Mouse (Mus musculus): Measurements from ENCODE around the gene Cacnb3. TPM values are rescaled to one million over a fixed set of nuclear protein-coding genes. Genes with fewer than 3 reads are reported as not detected.

The Cacnb3 gene
- total RNA-seq, 2 experiments from 2014 or later, result 273 to 276 TPM

GRCm38 (mm10) chr15:98632921-98633320 lies 2.3 kb downstream of the Cacnb3 start:
- peak in 1 of 2 experiments; percentile 11 for DNase-seq (ENCODE audit: low spot score in 2 of 2)
- intact Hi-C loops (cut with DNase I), result no loop called here

- intact Hi-C loops (cut with DNase I), result no loop called here
- DNase-seq (ENCODE audit: low spot score in 2 of 2), result peak in 1 of 2 experiments; percentile 44
Observed at GRCm38 (mm10) chr15:98633822-98634470, 3.3 kb downstream of the Cacnb3 start.

GRCm38 (mm10) chr15:98634541-98635081 lies 4.0 kb downstream of the Cacnb3 start:
- intact Hi-C loops (cut with DNase I), result no loop called here
- DNase-seq (ENCODE audit: low spot score in 2 of 2), result peak; percentile 85 to 87

GRCm38 (mm10) chr15:98635291-98635841 lies 4.7 kb downstream of the Cacnb3 start:
- intact Hi-C loops (cut with DNase I), result no loop called here
- peak in 1 of 2 experiments; percentile 12 for DNase-seq (ENCODE audit: low spot score in 2 of 2)

GRCm38 (mm10) chr15:98636517-98636916 lies 5.9 kb downstream of the Cacnb3 start:
- peak; percentile 71 to 74 for DNase-seq (ENCODE audit: low spot score in 2 of 2)
- intact Hi-C loops (cut with DNase I), result no loop called here

GRCm38 (mm10) chr15:98637155-98637554 lies 6.5 kb downstream of the Cacnb3 start:
- intact Hi-C loops (cut with DNase I), result no loop called here
- DNase-seq (ENCODE audit: low spot score in 2 of 2), result no peak

GRCm38 (mm10) chr15:98640157-98640556 lies 9.5 kb downstream of the Cacnb3 start:
- intact Hi-C loops (cut with DNase I), result no loop called here

GRCm38 (mm10) chr15:98644406-98644805 lies 13.8 kb downstream of the Cacnb3 start:
- DNase-seq (ENCODE audit: low spot score in 2 of 2), result no peak
- intact Hi-C loops (cut with DNase I), result no loop called here

More at GRCm38 (mm10) chr15:98640157-98640556, 9.5 kb downstream of the Cacnb3 start:
- DNase-seq (ENCODE audit: low spot score in 2 of 2), result no peak

GRCm38 (mm10) chr15:98645057-98646026 lies 14.7 kb downstream of the Cacnb3 start:
- intact Hi-C loops (cut with DNase I), result no loop called here

GRCm38 (mm10) chr15:98646737-98647136 lies 16.1 kb downstream of the Cacnb3 start:
- DNase-seq (ENCODE audit: low spot score in 2 of 2), result no peak
- intact Hi-C loops (cut with DNase I), result no loop called here

More at GRCm38 (mm10) chr15:98645057-98646026, 14.7 kb downstream of the Cacnb3 start:
- DNase-seq (ENCODE audit: low spot score in 2 of 2), result no peak

GRCm38 (mm10) chr15:98647308-98647707 lies 16.7 kb downstream of the Cacnb3 start:
- DNase-seq (ENCODE audit: low spot score in 2 of 2), result no peak
- intact Hi-C loops (cut with DNase I), result no loop called here

- DNase-seq (ENCODE audit: low spot score in 2 of 2), result no peak
- intact Hi-C loops (cut with DNase I), result no loop called here
Observed at GRCm38 (mm10) chr15:98648071-98648470, 17.4 kb downstream of the Cacnb3 start.

- DNase-seq (ENCODE audit: low spot score in 2 of 2), result no peak
- intact Hi-C loops (cut with DNase I), result no loop called here
Observed at GRCm38 (mm10) chr15:98651431-98651830, 20.8 kb downstream of the Cacnb3 start.

- intact Hi-C loops (cut with DNase I), result no loop called here
- no peak for DNase-seq (ENCODE audit: low spot score in 2 of 2)
Observed at GRCm38 (mm10) chr15:98652174-98652573, 21.5 kb downstream of the Cacnb3 start.

GRCm38 (mm10) chr15:98656982-98657751 lies 26.5 kb downstream of the Cacnb3 start:
- intact Hi-C loops (cut with DNase I), result no loop called here
- no peak for DNase-seq (ENCODE audit: low spot score in 2 of 2)

GRCm38 (mm10) chr15:98662198-98662566 lies 31.5 kb downstream of the Cacnb3 start:
- intact Hi-C loops (cut with DNase I), result loop anchor here (5.0 kb wide), 1 partner anchor 125 kb away; the partner anchor contains the start of gene Wnt1

GRCm38 (mm10) chr15:98662567-98663545 lies 32.2 kb downstream of the Cacnb3 start, which contains the start of gene Ddx23:
Gene Ddx23, minus strand, starts transcription at chr15:98662894.
- intact Hi-C loops (cut with DNase I), result loop anchor here (5.0 kb wide), 1 partner anchor 124 kb away; the partner anchor contains the start of gene Wnt1
- peak; percentile 95 to 97 for DNase-seq (ENCODE audit: low spot score in 2 of 2)

More at GRCm38 (mm10) chr15:98662198-98662566, 31.5 kb downstream of the Cacnb3 start:
- no peak for DNase-seq (ENCODE audit: low spot score in 2 of 2)

All from left cerebral cortex, postnatal 36 days (tissue).